Mouse (Mus musculus) hindbrain, embryonic 13.5 days (tissue): ENCODE measurements around the gene Zfp2. TPM values are rescaled to one million over a fixed set of nuclear protein-coding genes. Genes with fewer than 3 reads are reported as not detected.

ENCODE experiments used
- ATAC-seq: fragments of 200-750 bp; cut with Nextera tagmentation; 2 replicates; pipeline ENCODE4 v1.8.0; 2017; ENCODE audit warnings: moderate TSS enrichment; ENCODE audit not compliant: low FRiP score
- H3K27ac ChIP-seq: fragments of 300-500 bp; sonication (generic); 2 replicates; pipeline ENCODE4 v1.5.1; 2015; ENCODE audit warnings: inconsistent platforms, mild to moderate bottlenecking, moderate library complexity
- H3K27me3 ChIP-seq: fragments of 300-500 bp; sonication (generic); 2 replicates; pipeline ENCODE4 v1.6.1; 2015; ENCODE audit warnings: mild to moderate bottlenecking, inconsistent platforms
- H3K36me3 ChIP-seq: fragments of 300-500 bp; sonication (generic); 2 replicates; pipeline ENCODE4 v1.6.1; 2015; ENCODE audit warnings: mild to moderate bottlenecking, inconsistent platforms
- H3K4me1 ChIP-seq: fragments of 300-500 bp; sonication (generic); replicated peaks from 2 replicates; pipeline ENCODE4 v1.6.1; 2015; ENCODE audit warnings: inconsistent platforms
- H3K4me2 ChIP-seq: fragments of 300-500 bp; sonication (generic); 2 replicates; pipeline ENCODE4 v1.6.1; 2015; ENCODE audit warnings: inconsistent platforms, mild to moderate bottlenecking, moderate library complexity
- H3K4me3 ChIP-seq: fragments of 300-500 bp; sonication (generic); 2 replicates; pipeline ENCODE4 v1.5.1; 2015; ENCODE audit warnings: mild to moderate bottlenecking, inconsistent platforms
- H3K9ac ChIP-seq: fragments of 300-500 bp; sonication (generic); 2 replicates; pipeline ENCODE4 v1.6.1; 2015; ENCODE audit warnings: mild to moderate bottlenecking, inconsistent platforms
- H3K9me3 ChIP-seq: fragments of 300-500 bp; sonication (generic); 2 replicates; pipeline ENCODE4 v1.6.1; 2016; ENCODE audit warnings: inconsistent platforms
- WGBS: fragments of 180-500 bp; shearing (Covaris S2); methylation state at CpG from one replicate; pipeline ENCODE4 v1.1.7; 2015; 5-methylcytosine and 5-hydroxymethylcytosine counted together
- polyA plus RNA-seq: library from polyadenylated mRNA; unstranded; fragments of >200 nt; fragmentation: Nextera tagmentation; extraction: Ambion mirVana; gene quantifications from 2 replicates; pipeline ENCODE4 v1.2.1, GENCODE M21; 2015

Zfp2 gene
- polyA plus RNA-seq: 44.6 and 46.2 TPM in 2 replicates

GRCm38 (mm10) chr11:50915671-50916320 lies at the start of gene Zfp2:
Gene Zfp2 (minus strand): TSS chr11:50916165.
- peak; percentile 99 for ATAC-seq
- under 1% methylated on average over 47 of the region's 47 CpGs for WGBS
- H3K4me2 ChIP-seq: peak within 1 kb of the TSS; percentile 46

GRCm38 (mm10) chr11:50964886-50965285 lies 48.9 kb upstream of the Zfp2 start:
- Histone ChIP-seq H3K4me2 (no peak overlapping the region), H3K36me3 (no peaks in the 10 kb centered on the region), H3K27me3 (0 out of 2 replicates have a peak, but pooled peaks cover 3% of the 10 kb centered on the region), H3K4me1 (no peaks in the 10 kb centered on the region), H3K9ac (no peak overlapping the region), H3K9me3 (no peaks in the 10 kb centered on the region), H3K4me3 (no peak overlapping the region), H3K27ac (no peak overlapping the region)
- WGBS: 93% methylated on average over 2 of the region's 2 CpGs
- ATAC-seq: no peak

More at GRCm38 (mm10) chr11:50915671-50916320, at the start of gene Zfp2:
- Histone ChIP-seq H3K4me1 (peaks cover 7% of the 10 kb centered on the region), H3K9me3 (peaks cover 36% of the 10 kb centered on the region), H3K27ac (peak within 1 kb of the TSS; percentile 95), H3K4me3 (peak within 1 kb of the TSS; percentile 77), H3K36me3 (peaks cover 41% of the 10 kb centered on the region), H3K9ac (peak within 1 kb of the TSS; percentile 97), H3K27me3 (no peaks in the 10 kb centered on the region)

GRCm38 (mm10) chr11:50953665-50954064 lies 37.7 kb upstream of the Zfp2 start, which contains the start of gene Prop1:
Gene Prop1 (minus strand): TSS chr11:50953765.
- ATAC-seq: no peak
- no peak within 1 kb of the TSS for H3K4me2 ChIP-seq
- WGBS: 72% methylated on average over 6 of the region's 6 CpGs

GRCm38 (mm10) chr11:50952290-50952689 lies 36.3 kb upstream of the Zfp2 start:
- H3K27me3 ChIP-seq: no peaks in the 10 kb centered on the region
- no peak overlapping the region for H3K27ac ChIP-seq
- no peaks in the 10 kb centered on the region for H3K9me3 ChIP-seq
- no peak overlapping the region for H3K9ac ChIP-seq
- no peak for ATAC-seq
- no peaks in the 10 kb centered on the region for H3K36me3 ChIP-seq
- no peak overlapping the region for H3K4me3 ChIP-seq
- H3K4me1 ChIP-seq: no peaks in the 10 kb centered on the region
- H3K4me2 ChIP-seq: no peak overlapping the region
- 76% methylated on average over 14 of the region's 14 CpGs for WGBS

More at GRCm38 (mm10) chr11:50953665-50954064, 37.7 kb upstream of the Zfp2 start, which contains the start of gene Prop1:
- Histone ChIP-seq H3K9me3 (no peaks in the 10 kb centered on the region), H3K4me3 (no peak within 1 kb of the TSS), H3K27ac (no peak within 1 kb of the TSS), H3K4me1 (no peaks in the 10 kb centered on the region), H3K9ac (no peak within 1 kb of the TSS), H3K27me3 (no peaks in the 10 kb centered on the region), H3K36me3 (no peaks in the 10 kb centered on the region)

GRCm38 (mm10) chr11:50943506-50943905 lies 27.5 kb upstream of the Zfp2 start, which contains the start of gene 4933414I15Rik:
Gene 4933414I15Rik (minus strand): TSS chr11:50943765.
- Histone ChIP-seq H3K9ac (no peak within 1 kb of the TSS), H3K36me3 (no peaks in the 10 kb centered on the region), H3K4me2 (no peak within 1 kb of the TSS), H3K27ac (no peak within 1 kb of the TSS), H3K4me1 (no peaks in the 10 kb centered on the region), H3K27me3 (no peaks in the 10 kb centered on the region), H3K4me3 (no peak within 1 kb of the TSS), H3K9me3 (no peaks in the 10 kb centered on the region)
- 87% methylated on average over 14 of the region's 14 CpGs for WGBS
- no peak for ATAC-seq

GRCm38 (mm10) chr11:50942386-50942785 lies 26.4 kb upstream of the Zfp2 start:
- Histone ChIP-seq H3K9ac (no peak overlapping the region), H3K27ac (no peak overlapping the region), H3K9me3 (no peaks in the 10 kb centered on the region), H3K27me3 (no peaks in the 10 kb centered on the region), H3K4me1 (no peaks in the 10 kb centered on the region), H3K4me3 (no peak overlapping the region), H3K4me2 (no peak overlapping the region), H3K36me3 (no peaks in the 10 kb centered on the region)
- 77% methylated on average over 12 of the region's 12 CpGs for WGBS
- ATAC-seq: no peak

- H3K27ac ChIP-seq: no peak overlapping the region
- no peak overlapping the region for H3K4me3 ChIP-seq
- no peak overlapping the region for H3K4me2 ChIP-seq
- H3K27me3 ChIP-seq: no peaks in the 10 kb centered on the region
- no peaks in the 10 kb centered on the region for H3K36me3 ChIP-seq
- H3K9ac ChIP-seq: no peak overlapping the region
- no peaks in the 10 kb centered on the region for H3K4me1 ChIP-seq
- no peaks in the 10 kb centered on the region for H3K9me3 ChIP-seq
- WGBS: 36% methylated on average over 14 of the region's 14 CpGs
- ATAC-seq: peak; percentile 54; the same call in 1 of the 2 replicates
Observed at GRCm38 (mm10) chr11:50939621-50940366, 23.8 kb upstream of the Zfp2 start.

- H3K9me3 ChIP-seq: no peaks in the 10 kb centered on the region
- no peak overlapping the region for H3K27ac ChIP-seq
- no peak overlapping the region for H3K9ac ChIP-seq
- H3K27me3 ChIP-seq: no peaks in the 10 kb centered on the region
- no peak overlapping the region for H3K4me2 ChIP-seq
- no peaks in the 10 kb centered on the region for H3K36me3 ChIP-seq
- no peaks in the 10 kb centered on the region for H3K4me1 ChIP-seq
- ATAC-seq: no peak
- WGBS: 84% methylated on average over 8 of the region's 8 CpGs
- no peak overlapping the region for H3K4me3 ChIP-seq
Observed at GRCm38 (mm10) chr11:50938435-50938834, 22.5 kb upstream of the Zfp2 start.

- peaks cover 15% of the 10 kb centered on the region for H3K4me1 ChIP-seq
- H3K4me2 ChIP-seq: peak overlapping the region; percentile 89
- H3K9ac ChIP-seq: 0 out of 2 replicates have a peak overlapping the region, but pooled peaks have one; percentile 44
- H3K27ac ChIP-seq: peak overlapping the region; percentile 58; the same call in 1 of the 2 replicates
- H3K27me3 ChIP-seq: peaks cover 4% of the 10 kb centered on the region; the same call in 1 of the 2 replicates
- H3K4me3 ChIP-seq: peak overlapping the region; percentile 65
- ATAC-seq: peak; percentile 58
- no peaks in the 10 kb centered on the region for H3K9me3 ChIP-seq
- no peaks in the 10 kb centered on the region for H3K36me3 ChIP-seq
- 56% methylated on average over 1 of the region's 1 CpGs for WGBS
Observed at GRCm38 (mm10) chr11:50932040-50932439, 16.1 kb upstream of the Zfp2 start.

- under 1% methylated on average over 18 of the region's 18 CpGs for WGBS
- Histone ChIP-seq H3K36me3 (no peaks in the 10 kb centered on the region), H3K27me3 (peaks cover 4% of the 10 kb centered on the region; the same call in 1 of the 2 replicates), H3K4me3 (peak within 1 kb of the TSS; percentile 65), H3K4me1 (peaks cover 15% of the 10 kb centered on the region), H3K9ac (peak within 1 kb of the TSS; percentile 80), H3K27ac (peak within 1 kb of the TSS; percentile 87), H3K9me3 (no peaks in the 10 kb centered on the region), H3K4me2 (peak within 1 kb of the TSS; percentile 89)
- peak; percentile 96 for ATAC-seq
Observed at GRCm38 (mm10) chr11:50931451-50931866, 15.5 kb upstream of the Zfp2 start, which contains the start of gene Zfp354b. Gene Zfp354b (minus strand): TSS chr11:50931633.

- WGBS: 2% methylated on average over 16 of the region's 16 CpGs
Observed at GRCm38 (mm10) chr11:50931021-50931420, 15.1 kb upstream of the Zfp2 start.

GRCm38 (mm10) chr11:50930469-50931014 lies 14.6 kb upstream of the Zfp2 start:
- Histone ChIP-seq H3K27ac (peak overlapping the region; percentile 87), H3K4me1 (peaks cover 15% of the 10 kb centered on the region), H3K36me3 (peaks cover 4% of the 10 kb centered on the region), H3K9me3 (no peaks in the 10 kb centered on the region), H3K4me3 (peak overlapping the region; percentile 65), H3K27me3 (peaks cover 4% of the 10 kb centered on the region; the same call in 1 of the 2 replicates), H3K9ac (peak overlapping the region; percentile 80), H3K4me2 (peak overlapping the region; percentile 89)
- no peak for ATAC-seq
- WGBS: 27% methylated on average over 14 of the region's 14 CpGs

More at GRCm38 (mm10) chr11:50931021-50931420, 15.1 kb upstream of the Zfp2 start:
- Histone ChIP-seq H3K9me3 (no peaks in the 10 kb centered on the region), H3K4me1 (peaks cover 15% of the 10 kb centered on the region), H3K4me2 (peak overlapping the region; percentile 89), H3K27me3 (peaks cover 4% of the 10 kb centered on the region; the same call in 1 of the 2 replicates), H3K27ac (peak overlapping the region; percentile 87), H3K9ac (peak overlapping the region; percentile 80), H3K36me3 (no peaks in the 10 kb centered on the region), H3K4me3 (peak overlapping the region; percentile 65)
- peak; percentile 80 for ATAC-seq
